Mouse (Mus musculus) adrenal gland, postnatal 36 days (tissue): ENCODE measurements at regions not wholly inside any gene's neighbourhood (a gene's known extent, or its start where the extent isn't known, plus 50 kb on each side); places are given as distances from the start of the nearest gene placed in this dataset.

Experiments
- DNase-seq, 2 experiments: peaks; one replicate each; pipeline ENCODE4 v3.0.0; 2021; ENCODE audit warnings: mixed read lengths in 1 of 2

DNA sequence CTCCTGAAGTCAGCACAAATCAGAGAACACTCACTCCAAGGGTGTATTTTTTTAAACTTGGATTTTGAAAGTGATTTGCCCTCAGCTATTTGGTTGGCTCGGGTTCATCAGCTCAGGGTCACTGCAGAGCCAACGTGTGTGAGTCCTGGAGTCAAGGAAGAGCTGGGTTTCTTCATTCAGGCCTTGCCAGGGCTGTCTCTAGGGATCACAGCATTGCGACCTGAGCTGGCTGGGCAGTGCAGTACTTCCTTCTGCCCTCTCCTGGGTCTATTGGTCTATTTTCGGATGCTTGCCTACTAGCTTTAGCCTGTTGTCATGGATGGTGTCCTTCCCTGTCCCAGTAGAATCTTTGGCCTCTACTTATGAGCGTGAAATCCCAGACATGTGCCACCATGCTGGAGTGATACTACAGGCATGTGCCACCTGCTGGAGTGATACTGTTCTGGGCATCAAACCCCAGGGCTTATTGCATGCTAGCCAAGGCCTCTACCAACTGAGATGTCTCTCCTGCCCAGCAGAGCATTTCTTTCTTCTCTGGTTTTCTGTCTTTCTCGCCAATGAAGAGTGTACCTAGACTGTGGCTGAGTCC lies 211.7 kb upstream of the Rbfox1 start:
- peak; percentile 46 to 58 for DNase-seq

DNA sequence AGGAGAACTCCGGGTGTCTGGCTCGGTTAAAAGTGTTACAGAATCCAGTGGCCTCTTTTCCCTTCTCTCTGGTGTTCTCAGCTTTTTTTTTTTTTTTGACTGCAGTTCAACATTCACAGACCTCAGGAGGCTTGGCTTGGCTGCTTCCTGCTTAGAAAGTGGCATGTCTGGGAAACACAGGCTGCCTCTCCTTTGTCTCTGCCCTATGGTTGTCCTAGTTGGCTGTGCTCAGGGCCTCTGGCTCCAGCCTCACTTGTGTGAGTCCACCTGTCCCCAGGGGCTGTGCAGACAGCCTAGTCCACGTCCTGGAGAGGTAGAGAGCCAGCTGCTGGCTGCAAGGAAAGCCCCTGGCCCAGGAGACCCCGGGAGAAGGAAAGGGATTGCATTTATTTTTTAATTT lies 212.3 kb upstream of the Rbfox1 start:
- DNase-seq, result peak; percentile 20 to 54

DNA sequence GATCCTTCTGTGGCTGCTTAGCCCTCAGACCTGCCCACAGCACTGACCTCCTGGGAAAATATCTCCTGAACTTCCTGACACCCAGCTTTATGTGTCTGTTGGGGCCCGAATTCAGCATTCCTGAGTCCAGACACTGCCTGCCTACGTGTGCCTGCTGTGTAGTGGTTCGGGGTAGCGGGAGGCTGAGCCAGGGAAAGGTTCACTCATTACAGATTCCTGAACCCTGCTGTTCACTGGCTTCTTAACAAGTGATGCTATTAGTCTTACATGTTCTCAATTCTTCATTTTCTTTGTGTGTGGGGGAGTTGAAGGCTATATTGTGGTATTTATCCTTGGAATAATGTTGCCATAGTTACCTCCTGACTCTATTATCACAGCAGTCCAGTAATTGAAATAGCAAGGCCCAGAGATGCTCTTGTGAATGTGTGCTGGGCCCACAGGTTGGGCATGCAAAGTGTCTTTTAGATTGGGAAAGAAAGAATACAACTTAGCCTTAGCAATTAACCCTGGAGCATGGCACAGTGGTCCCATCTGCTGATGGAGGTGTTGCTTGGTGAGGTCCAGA lies 216.7 kb upstream of the Rbfox1 start:
- DNase-seq, result no peak

DNA sequence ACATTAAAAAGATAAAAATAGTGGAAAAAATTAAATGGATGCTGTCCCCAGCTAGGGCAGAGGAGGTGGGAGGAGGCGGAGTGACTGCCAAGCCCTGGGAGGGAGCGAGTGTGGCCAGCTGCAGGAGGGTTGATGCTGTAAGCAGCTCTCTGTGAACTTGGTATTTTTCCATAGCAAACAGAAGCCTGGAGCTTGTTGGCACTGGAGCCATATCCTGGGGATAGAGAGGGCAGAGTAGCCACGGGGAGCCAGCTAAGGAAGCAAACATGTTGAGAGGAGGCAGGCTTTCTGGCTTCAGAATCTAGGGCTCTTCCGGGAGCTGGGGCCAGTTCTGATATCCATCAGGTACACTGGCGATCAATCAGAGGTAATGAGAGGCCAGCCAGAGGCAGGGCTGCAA lies 223.2 kb upstream of the Rbfox1 start:
- DNase-seq, result peak; percentile 21 to 33

DNA sequence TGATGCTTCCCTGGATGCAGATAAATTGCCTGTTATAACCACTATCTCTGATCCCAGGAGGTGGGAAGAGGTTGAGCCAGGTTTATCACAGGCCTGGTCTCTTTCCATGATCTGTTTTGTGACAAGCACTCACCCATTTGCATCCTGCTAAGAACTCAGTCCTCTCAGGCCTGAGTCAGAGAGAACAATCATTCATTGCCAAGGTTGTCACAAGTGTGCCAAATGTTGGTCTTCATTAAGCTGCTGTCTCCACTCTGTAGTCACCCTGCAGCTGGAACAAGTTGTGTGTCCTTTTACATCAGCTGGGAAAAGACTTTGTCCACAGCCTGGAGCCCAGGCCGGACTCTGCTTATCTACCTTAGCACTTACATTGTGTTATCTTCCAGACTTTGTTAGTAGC lies 233.6 kb upstream of the Rbfox1 start:
- DNase-seq, result peak; percentile 6 to 16

DNA sequence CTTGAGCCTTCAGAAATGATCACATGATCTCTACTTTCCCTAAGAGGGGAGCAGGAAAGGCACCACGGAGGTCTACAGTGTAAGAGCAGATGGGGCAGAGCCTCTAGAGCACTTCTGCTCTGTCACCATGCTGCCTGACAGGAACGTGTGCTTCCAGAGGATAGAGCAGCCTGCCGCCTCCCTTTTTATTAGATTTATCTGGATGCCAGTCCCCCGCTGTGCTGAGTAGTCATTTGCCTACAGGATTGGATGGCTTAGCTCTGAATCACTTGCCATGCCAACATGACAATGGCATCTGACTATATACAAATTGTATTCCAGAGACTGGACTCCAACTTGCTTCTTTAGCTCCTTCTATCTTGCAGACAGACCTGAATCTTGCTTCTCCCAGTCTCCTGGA lies 234.2 kb upstream of the Rbfox1 start:
- no peak for DNase-seq

DNA sequence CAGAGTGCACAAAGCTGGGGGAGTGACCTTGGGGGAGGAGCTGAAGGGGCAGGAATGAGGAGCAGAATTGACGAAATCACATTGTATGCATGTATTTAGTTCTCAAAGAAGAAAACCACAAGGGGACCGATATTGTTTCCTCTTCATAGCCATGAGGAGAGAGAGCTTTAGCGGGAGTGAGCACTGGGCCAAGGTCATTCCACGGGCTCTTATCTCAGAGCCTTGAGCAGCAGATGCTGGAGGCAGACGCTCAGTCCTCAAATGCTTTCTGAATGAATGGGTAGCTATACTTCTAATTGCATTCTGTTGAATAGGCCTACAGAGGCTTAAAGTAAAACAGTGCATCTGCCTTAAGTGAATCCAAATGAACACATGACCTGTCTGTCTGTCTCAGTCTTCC lies 245.2 kb upstream of the Rbfox1 start:
- peak; percentile 43 to 45 for DNase-seq

DNA sequence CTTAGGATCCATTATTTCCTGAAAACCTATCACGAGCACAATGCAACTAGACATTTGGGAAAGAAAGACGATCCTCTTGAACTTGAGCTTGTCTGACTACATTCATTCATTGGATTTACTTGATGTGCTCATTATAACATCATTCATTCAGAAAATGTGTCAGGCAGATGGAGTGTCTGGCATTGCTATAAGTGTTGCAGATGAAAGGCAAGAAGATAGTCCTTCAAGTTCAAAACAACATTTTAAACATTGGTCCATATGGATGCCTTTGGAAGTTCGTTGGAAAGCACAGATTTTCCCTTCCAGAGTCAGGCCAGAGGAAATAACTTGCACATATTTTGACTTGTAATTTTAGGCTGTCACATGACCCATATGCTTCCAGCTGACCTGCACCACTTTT lies 255.2 kb upstream of the Rbfox1 start:
- DNase-seq, result no peak

DNA sequence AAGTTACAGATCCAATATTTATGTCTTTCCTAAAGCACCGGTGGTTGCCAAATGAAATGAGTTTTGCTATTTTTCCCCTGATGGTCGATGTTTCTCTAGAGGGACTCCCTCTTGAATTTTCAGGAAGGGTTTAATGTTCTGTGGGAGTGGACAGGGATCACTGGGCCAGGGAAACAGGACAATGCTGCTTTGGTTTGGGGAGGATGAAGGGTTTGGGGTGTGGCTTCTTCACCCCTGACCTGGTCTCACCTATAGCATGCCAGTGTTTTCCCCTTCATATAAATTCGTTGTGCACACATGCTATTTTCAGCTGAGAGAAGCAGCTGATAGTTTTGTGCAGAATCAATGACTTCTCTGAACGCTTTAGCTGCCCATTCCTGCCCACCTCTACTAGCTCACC lies 257.2 kb upstream of the Rbfox1 start:
- no peak for DNase-seq

DNA sequence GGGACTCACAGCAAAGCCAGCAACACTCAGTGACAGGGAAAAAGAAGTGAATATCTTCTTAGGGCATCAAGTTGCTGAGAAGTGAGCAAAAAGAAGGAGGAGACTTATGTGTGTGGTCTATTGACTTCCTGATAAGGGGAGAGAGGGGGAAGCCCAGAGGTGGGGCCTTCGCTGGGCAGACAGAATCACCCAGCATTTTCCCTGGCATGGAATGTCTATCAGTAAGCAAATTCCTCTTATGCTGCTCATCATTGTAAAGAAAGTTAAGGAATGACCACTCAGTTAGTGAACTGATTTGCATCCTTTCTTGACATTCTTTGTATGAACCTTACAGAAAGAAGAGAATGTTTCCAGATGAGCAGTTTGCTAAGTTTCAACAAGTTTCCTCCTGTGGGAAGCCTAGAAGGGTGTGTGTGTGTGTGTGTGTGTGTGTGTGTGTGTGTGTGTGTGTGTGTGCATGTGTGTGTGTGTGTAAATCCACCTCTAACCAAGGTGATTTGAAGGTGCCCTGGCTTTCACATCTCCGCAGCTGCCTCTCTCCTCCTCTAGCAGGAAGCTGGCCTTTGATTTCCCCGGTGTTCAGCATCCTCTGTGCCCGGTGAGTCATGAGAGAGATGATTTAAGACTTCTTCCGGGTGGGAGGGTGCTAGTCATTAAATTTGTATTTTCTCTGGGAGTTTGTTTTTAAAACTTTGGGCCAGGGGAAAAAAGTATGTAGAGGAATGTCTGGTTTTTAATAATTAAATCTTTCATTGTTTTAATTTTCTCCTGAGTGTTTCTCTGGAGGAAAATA lies 257.8 kb upstream of the Rbfox1 start:
- DNase-seq, result no peak

DNA sequence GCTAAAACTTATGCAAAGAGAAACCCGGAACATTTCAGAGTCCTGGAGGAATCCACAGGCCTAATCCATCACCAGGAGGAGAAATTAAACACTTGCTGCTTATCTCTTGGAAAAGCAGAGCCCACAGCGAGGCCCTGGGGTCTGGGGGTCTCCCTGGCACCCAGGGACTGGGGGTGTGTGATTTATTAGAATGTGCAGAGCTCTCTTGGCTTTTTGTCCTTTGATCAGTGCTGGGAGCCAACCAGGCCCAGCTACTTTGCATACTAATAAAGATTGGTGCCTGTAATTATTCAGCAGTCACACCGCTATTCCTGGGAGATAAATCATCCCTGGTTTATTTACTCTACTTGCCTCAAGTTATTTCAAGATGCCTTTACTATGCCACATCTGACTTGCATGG lies 260.0 kb upstream of the Rbfox1 start:
- DNase-seq, result no peak

DNA sequence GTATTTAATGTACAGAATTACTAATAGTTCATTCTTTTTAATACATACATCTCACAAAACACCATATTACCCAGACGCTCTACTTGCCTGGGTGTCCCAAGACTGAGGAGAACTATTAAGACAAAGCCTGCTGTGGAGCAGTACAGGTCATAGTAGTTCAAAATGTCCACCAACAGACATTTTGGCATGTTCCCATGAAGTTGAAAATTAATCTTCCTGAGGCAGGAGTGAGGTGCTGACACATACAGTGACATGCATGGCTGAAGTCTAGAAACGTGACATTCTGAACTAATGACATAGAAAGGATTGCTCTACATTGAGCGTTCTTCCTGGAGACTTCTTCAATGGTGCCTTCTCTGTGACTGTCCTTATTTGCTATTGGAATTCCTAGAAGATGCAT lies 264.6 kb upstream of the Rbfox1 start:
- no peak for DNase-seq

DNA sequence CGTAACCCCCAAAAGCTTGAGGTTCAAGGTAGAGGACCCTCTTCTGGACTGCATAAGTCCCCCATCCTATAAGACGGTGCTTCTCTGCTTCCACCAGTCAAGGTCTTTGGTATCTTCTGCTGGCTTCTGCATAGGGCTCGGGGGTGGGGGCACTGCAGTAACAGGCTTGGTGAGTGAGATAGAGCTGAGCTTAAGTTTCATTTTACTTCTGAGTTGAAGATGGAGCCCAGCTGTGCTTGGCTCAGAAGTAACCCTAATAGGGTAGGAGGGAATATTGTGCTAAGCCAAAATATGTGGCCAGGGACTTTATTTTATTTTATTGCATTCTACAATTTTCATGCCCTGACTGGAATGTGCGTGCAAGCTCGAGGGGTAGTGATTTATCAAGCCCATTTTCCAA lies 268.8 kb upstream of the Rbfox1 start:
- DNase-seq, result no peak

DNA sequence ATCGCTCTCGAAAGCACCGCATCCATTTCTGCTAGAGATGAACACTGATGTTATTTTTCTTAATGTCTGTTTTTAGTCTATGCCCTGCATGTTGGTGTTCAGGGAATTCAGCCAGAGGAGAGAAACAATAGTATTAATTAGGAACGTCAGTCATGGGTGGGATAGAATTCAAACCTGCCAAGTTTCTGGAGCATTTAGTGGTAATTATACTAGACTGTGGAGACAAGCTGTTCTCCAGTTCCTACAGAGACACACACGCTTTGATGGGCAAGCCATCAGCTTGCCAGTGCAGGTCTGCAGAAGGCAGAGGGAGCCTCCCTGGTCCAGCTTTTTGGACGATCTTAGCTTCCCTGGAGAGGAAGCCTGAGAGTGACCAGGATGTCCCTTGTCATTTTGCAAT lies 289.8 kb upstream of the Rbfox1 start:
- no peak for DNase-seq

DNA sequence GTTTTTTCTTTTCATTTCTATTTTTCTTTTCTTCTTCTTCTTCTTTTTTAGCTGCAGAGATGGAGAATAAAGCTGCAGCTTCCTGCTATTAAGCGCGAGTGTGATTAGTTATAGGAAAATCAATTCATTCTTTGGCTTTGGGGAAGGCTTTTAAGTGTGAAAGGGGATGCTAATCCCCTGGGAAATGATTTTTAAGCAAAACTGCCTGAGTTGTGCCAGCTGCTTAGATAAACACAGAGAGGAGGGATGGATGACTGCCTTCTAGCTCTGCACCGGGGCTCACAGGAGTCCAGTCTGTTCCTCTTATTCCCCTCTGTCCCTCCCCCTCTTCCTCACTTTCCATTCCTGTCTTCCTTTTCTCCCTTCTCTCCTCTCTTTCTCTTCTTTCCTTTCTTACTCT lies 306.8 kb upstream of the Rbfox1 start:
- no peak for DNase-seq

DNA sequence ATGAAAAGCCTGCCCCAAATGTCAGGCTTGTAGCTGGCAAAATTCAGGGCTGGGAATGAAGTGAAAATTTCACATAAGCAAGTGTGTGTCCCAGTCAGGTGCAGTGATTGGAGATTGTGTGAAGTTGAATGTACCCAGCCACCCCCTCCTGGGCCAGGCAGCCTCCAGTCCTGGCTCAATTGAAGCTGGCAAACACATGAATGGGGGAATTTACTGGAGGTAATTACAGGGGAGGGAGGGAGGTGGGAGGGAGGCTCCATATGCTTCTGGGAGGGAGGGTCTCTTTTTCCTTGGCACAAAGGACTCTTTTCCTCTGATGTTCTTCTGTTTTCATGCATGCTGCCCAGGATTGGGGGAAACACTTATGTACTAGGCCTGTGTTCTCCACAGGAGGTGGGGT lies 312.4 kb upstream of the Rbfox1 start:
- DNase-seq, result no peak

DNA sequence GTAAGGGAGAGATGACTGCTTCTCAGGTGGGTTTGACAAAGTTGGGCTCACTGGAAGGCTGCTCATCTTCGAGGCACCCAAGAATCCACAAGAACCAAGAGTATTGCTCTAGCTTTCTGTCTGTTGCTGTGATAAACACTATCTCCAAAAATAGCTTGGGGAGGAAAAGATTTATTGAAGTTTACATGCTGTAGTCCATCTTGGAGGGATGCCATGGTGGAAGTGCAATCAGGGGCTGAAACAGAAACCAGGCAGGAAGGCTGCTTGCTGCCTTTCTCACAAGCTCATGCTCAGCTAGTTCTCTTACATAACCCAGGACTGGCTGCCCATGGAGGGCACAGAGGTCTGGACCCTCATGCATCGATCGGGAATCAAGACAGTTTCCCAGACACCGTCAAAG lies 314.5 kb upstream of the Rbfox1 start:
- DNase-seq, result peak in 1 of 2 experiments; percentile 15

DNA sequence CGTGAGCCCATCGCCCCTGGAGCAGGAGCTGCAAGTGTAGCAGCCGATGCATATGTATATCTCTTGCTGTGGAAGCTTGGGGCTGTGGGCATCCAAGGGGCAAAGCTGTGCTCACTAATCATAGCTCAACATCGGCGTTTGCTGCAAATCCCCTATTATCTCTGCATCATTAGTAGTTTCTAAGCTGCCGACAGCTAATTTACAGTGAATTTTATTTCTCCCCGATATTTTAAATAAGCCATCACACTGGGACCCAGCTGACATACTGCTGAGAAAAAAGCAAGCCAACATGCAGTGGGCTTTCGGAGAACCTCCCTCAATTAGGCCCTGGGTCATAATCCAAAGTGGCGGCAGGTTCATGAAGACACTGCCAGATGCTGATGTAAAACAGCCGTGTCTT lies 313.3 kb upstream of the Eef2kmt start:
- no peak for DNase-seq

DNA sequence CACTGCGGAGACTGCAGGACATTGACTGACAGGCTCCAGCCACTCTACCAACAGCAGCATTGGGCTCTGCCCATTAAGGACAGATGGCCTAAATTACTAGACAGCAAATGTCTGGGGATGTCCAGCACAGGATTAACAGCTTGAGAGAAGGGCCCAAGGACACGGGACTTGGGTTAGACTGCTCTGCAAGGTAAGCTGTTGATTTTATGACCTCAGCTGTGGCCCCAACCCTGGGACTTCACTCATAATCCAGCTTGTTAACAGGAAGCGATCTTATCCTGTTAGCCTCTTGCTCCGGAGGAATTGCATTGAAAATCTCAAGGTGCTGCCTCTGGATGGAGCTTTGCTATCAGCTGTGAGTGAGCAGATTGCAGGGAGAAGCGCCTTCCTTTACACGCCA lies 293.2 kb upstream of the Eef2kmt start:
- DNase-seq, result no peak

DNA sequence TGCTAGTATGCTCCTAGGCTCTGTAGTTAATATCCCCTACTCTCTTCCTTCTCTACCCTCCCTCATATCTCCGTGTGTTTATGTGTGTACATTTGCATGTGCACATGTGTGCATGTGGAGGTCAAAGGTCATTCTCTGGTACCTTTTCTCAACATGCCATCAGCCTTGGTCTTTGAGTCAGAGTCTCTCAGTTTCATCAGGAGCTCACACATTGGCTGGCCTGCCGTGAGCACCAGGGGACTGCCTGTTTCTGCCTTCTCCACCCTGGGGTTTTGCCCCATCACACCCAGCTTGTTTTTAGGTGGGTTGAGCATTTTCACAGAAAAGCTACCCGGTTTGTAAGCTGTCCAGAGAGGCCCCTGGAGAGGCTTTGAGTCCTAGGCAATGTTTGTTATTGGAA lies 292.8 kb upstream of the Eef2kmt start:
- DNase-seq, result no peak

DNA sequence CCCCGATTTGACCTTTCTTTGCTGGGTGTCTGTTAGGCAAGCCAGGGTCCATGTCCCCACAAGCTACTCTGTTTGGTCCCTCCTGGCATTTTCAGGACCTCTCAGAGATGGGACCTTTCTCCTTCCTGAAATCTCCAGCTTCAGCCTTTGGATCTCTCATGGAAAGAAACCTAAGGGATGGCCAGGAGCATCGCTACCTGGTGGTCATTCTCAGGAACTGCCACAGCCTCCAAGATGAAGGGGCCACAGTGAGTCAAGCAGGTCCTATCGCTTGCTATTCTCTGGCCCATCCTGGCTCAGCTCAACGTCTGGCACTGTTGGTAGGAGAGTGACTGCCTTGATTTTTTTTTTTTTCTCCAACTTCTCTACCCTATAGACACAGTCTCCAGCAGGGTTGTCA lies 291.0 kb upstream of the Eef2kmt start:
- DNase-seq, result no peak

DNA sequence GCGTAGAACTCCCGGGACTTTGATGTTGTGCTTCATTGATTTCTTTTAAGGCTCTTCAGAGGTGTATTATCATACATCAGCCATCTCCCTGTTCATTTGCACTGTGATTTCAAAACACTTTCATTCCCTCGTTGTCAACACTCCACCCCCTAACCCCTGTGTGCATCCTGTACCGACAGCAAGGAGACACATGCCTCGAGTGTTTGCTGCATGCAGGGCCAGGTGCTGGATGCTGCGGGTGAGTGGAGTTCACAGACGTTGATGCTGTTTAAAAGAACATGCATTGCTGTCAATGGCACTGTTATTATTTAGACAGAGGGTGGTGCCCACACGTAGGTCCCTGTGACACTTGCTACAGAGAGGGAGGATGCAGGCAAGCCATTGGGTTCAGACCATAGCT lies 290.0 kb upstream of the Eef2kmt start:
- no peak for DNase-seq

DNA sequence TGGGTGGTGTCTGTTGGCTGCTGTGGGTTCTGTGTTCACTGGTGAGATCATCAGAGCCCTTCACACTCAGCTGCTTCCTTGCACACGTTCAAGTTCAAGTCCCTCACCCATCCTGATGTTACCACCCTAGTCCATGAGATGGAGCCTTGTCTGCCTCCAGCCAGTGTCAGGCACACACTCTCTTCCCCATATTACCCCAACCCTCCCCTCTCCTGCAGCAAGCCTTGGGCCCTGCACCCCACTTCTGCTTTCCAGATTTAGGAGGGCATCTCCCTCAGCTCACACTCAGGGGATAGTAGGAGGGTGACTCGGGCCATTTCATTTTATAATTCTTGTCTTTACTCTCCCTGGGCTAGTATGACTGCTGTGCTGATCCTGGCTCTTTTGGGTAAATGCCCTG lies 288.7 kb upstream of the Eef2kmt start:
- DNase-seq, result no peak
